Mouse (Mus musculus): ENCODE data around the gene Elmo1.

Gene Elmo1

GRCm38 (mm10) chr13:20090133-20090710 lies at the start of gene Elmo1:
Gene Elmo1, plus strand, starts transcription at chr13:20090596.
- DNase-seq, result peak; percentile 71 to 75

- no peak for DNase-seq
Observed at GRCm38 (mm10) chr13:20041169-20041830, 49.1 kb upstream of the Elmo1 start.

- no peak for DNase-seq
Observed at GRCm38 (mm10) chr13:20042856-20043255, 47.5 kb upstream of the Elmo1 start.

- no peak for DNase-seq
Observed at GRCm38 (mm10) chr13:20045350-20045749, 45.0 kb upstream of the Elmo1 start.

DNA sequence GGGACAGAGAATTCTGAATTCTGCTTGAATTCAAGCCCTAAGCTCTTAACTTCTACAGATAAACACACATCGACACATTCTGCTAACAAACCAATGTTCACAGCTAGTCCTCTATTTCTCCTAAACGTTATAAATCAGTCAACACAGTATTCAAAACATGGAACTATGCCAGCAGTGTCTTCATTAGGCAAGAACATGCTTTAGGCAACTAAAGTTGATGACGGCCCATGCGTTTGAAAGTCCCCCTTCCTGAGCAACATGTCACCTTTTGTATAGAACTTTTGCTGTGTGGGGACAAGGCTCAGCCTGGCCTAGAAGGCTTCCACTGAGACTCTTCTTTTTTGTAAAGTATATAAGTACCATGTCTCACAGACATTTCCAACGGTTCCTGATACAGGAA lies 44.6 kb upstream of the Elmo1 start:
- no peak for DNase-seq

DNA sequence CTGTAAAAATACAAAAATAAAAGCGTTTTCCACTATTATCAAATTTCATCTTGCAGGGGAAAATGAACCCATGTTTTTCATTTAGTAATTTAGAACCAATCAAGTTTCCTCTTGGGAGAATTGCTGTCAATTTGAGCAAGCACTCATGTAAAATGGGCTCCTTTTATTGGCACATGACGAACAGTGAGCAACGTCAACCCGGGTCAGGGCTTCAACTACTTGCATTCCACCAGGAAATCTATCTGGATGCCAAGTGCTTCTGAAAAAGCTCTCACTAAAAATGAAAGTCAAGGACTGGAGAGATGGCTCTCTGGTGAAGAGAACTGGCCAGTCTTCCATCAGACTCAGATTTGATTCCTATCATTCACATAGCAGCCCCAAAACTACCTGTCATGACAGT lies 44.0 kb upstream of the Elmo1 start:
- no peak for DNase-seq

- DNase-seq, result no peak
Observed at GRCm38 (mm10) chr13:20047926-20048836, 42.2 kb upstream of the Elmo1 start.

DNA sequence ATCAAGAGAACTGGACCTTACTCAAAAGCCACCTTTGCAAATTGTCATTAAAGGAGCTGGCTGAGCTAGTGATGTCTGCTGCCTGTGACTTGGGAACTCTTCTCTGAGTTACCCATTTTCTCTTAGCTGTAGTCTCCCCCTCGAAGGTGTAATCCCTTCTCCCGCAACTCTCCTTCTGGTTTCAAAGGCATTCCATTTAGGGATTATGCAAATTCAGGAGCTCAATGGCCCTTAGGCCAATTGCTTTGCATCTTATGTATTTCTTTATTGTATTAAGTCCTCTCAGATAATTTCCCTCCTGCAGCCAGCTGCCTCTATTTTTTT lies 41.6 kb upstream of the Elmo1 start:
- no peak for DNase-seq

DNA sequence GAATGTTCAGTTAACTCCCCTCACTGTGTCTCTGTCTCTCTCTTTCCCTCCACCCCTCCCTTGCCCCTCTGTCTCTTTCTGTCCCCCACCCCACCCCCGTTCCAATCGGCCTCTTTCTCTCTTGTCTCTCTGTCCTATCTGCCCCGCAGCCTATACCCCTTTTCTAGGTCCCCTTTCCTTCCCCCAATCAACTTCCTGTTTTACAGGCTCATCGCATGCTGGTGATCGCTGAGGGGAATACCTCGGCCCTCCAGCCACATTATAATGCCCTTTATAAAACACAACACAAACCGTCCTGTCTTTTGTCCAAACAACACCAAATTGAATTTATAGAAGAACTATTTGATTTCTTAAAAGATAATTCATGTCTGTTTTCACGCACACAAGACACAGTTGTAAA lies 40.7 kb upstream of the Elmo1 start:
- no peak for DNase-seq

DNA sequence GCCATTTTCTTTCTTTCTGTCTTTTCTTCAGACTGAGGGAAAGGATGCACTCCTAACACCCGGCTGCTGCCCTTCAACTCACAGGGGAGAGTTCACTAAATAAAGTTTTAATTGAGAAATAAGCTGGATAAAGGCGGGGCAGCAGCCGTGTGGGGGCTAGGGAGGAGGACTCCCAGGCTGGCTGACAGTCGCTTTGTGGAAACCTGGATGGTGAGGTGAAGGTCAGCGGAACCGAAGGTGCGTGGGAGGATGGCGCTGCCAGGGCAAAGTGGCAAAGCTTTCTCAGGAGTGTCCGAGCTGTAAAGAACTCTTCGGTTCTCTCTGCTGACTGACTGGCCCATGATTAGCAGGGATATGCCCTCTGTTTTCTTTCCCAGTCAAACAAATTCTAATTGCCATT lies 40.2 kb upstream of the Elmo1 start:
- no peak for DNase-seq

- DNase-seq, result no peak
Observed at GRCm38 (mm10) chr13:20057926-20058325, 32.5 kb upstream of the Elmo1 start.

DNA sequence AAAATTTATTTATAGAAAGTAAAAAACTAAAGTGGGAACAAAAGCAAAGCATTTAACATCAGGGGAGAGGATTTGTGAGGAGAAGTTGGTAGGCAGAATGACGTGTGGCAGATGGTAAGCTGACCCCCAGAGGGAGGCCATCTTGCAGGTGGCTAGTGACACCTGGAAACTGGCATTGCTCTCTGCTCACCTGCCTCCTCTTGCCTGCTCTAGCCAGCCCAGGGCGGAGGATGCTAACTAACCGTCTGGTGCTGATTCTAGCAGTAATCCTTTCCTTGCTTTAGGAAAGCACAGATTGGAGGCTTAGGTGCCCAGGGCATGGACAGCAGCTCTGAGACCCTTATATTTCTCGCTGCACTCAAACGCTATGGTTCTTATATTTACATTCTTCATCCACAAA lies 29.4 kb upstream of the Elmo1 start:
- peak; percentile 66 to 73 for DNase-seq

DNA sequence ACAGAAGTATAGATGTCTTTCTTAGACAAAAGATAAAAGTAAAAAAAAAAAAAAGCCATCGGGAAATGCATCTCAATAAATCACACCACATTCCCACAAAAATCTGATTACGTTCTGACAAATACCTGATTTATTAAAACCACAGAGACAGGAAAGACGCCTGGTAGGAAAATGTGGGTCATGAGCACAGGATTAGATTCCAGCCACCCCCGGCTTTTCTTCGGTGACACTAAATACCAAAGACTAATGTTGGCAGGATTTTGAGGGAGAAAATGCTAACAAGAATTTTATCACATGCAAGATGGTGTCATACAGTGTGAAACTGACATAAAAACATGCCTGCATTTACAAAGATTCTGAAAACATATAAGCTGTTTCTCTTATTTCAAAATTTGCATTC lies 27.1 kb upstream of the Elmo1 start:
- DNase-seq, result no peak

DNA sequence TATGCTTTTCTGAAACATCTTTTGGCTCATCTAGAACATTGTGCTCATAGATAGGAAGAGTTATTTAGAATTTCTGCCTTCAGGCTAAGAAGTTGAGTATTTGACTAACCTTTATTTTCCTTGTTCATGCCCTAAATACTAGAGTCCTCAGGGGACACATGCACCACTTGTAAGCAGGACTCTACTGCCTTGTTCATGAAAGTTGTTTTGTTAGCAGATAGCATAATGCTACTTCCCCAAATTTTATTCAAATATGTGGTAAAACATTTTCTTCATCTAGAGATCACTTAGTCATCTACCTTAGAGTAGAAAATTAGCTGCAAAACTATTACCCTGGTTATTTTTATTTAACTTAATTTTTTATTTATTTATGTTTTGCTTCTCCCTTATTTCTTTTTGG lies 18.4 kb upstream of the Elmo1 start:
- no peak for DNase-seq

DNA sequence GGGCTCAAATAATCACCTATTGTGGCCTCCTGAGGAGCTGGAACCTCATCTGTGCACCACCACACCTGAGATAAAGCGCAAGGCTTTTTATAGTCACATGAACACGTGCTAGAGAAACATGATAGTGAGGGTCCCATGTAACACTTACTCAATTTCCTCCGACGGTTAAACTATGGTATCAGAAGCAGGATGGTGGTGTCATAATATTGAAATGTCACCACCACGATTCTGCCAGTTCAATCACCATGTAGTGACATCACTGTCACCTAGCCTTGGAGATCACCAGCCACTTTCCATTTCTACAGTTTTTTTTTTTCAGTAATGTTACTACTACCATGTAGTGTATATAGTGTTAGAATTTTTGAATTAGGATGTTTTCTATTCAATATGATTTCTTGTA lies 17.4 kb upstream of the Elmo1 start:
- DNase-seq, result no peak

- no peak for DNase-seq
Observed at GRCm38 (mm10) chr13:20076521-20076920, 13.9 kb upstream of the Elmo1 start.

- DNase-seq, result no peak
Observed at GRCm38 (mm10) chr13:20077237-20077636, 13.2 kb upstream of the Elmo1 start.

DNA sequence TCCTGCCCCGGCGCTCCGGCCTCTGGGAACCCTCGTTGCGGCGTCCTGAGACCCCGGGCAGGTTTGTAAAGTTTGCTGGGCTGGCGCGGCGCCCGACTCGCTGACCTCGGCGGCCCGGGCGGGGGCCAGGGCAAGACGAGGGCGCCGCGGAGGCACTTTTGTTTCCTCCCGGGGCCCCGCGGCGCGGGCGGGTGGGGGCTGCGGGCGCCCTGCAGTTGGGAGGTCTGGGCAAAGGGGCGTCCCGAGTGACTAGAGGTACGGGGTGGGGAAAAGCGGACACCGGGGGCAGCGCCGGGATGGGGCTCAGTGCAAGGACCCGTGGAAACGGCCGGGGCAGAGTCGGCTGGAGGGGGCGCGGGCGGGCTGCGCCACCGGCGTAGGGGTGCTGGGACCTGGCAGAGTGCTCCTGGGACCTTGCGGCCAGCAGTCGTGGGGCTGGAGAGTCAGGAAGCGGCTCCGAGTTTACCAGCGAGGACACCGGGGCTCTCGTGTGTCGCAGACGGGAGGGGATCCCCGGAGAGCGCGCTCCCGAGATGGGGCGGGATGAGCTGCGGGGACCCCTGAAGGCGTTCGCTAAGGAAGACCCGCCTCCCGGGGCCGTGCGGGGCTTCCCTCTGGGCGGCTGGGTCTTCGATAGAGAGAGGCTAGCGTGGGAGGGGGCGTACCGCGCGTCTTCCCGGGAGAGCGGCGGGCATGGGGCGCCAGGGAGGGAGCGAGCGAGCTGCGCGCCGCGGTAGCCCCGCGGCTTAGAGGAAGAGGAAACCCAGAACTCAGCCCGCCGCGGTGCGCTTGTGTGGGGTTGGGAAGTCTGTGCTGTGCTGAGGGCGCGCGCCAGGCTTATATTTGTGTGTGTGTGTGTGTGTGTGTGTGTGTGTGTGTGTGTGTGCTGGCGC lies 561 bp downstream of the Elmo1 start:
- peak; percentile 52 to 65 for DNase-seq

DNA sequence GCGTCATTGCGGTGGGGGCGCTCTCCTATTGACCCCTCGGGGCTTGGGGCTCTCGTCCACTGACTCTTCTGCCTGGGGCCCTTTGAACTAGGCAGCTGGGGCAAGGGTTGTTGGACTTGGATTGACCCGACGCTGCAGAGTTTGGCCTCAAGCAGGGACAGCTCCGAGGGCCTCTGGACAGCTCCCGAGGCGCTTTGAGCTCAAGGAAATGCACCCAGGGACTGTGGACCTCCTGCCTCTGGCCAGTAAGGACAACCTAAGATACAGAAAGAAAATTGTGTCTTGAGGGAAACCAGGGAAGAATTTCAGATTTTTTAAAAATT lies 1.2 kb downstream of the Elmo1 start:
- DNase-seq, result no peak

DNA sequence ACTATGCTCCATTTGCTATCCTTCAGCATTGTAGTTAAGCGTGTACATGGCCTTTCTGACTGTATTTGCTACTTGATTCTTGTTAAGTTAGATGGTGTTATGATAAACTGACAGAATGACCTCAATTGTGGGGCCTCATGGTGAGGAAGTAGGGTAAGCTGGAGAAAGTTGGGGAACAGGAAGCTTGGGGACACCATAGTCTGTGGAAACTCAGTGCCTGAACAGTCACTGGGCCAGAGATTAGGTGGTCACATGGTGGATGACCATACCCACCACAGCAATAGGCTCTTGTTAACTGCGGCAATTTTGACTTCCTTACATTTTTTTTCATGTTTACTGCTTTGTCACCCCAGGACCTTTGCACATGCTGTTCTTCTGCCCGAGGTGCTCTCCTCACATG lies 1.9 kb downstream of the Elmo1 start:
- DNase-seq, result no peak

DNA sequence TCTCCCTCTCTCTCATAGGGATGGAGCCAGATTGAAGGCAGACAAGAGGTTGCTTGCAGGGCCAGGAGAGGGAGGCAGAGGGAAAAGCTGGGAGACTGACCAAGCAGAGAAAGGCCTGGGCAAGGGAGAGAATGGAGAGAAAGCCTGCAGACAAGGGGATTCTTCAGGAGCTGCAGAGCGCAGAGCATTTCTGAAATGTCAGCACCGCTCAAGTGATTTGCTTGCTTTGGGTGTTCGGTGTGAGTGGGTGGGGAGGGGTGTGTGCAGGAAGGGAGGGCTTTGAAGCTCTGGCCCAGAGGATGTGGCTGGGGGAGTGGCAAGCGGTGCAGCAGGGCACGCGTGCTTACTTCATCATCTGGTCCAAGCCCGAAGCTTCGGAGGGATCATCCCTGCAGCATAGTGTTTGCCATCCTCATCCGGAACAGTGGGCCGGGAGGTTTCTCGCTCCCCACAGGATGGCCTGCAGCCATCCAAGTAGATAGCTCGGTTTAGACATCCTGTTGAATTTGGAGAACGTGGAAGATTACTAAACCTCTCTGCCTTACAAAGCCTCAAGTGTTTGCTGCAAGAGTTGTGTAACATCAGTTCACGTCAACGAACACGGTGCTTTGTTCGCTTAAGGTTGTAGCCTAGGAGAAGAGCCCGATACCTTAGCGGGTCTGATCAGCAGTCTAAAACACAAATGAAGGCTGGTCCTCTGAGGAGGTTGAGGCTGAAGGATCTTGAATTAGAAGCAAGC lies 3.1 kb downstream of the Elmo1 start:
- DNase-seq, result peak; percentile 15 to 40

DNA sequence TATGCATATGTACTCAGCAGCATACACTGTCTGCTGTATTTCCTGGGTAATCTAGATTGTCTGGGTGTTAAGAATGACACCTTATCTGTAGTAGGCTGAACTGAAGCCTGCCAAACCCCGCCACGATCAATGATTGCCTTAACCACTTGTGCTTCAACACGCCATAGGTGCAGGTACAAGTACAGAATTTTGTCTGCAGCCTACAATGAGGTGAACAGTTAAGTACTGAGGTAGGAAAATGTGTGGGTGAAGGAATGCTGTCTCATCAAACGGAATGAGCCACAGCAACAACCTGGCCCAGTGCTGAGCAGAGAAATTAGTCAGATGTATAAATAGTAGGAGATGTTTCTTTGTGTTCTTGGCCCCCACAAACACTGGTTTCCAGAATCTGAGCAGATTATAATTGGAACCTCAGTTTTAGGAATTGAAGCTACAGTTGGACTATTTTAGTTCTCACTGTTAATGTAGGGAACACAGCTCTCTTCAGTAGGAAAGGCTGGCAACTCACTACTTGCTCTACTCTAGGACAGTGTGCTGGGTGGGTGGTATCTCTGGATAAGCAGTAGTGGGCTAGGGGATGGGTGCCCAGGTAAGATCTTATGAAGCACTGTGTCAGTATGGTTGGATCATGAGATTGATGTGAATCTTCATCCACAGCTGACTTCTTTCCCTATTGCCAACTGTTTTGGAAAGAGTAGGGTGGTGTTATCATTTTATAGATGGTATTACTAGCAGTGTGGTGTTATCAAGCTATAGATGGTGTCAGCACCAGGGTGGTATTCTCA lies 4.7 kb downstream of the Elmo1 start:
- DNase-seq, result no peak
